Mouse (Mus musculus): Measurements from ENCODE around the gene Safb. TPM values are rescaled to one million over a fixed set of nuclear protein-coding genes. Genes with fewer than 3 reads are reported as not detected.
A peak's percentile ranks its signal among the peaks of the same experiment; 100 is the strongest.
"Not testable (repeated sequence)": the region's sequence is repeated elsewhere in the genome, so short reads cannot be mapped to it uniquely, and the experiment has no call there.

The Safb gene
- polyA plus RNA-seq, 1 experiment, result 87.0 TPM

DNA sequence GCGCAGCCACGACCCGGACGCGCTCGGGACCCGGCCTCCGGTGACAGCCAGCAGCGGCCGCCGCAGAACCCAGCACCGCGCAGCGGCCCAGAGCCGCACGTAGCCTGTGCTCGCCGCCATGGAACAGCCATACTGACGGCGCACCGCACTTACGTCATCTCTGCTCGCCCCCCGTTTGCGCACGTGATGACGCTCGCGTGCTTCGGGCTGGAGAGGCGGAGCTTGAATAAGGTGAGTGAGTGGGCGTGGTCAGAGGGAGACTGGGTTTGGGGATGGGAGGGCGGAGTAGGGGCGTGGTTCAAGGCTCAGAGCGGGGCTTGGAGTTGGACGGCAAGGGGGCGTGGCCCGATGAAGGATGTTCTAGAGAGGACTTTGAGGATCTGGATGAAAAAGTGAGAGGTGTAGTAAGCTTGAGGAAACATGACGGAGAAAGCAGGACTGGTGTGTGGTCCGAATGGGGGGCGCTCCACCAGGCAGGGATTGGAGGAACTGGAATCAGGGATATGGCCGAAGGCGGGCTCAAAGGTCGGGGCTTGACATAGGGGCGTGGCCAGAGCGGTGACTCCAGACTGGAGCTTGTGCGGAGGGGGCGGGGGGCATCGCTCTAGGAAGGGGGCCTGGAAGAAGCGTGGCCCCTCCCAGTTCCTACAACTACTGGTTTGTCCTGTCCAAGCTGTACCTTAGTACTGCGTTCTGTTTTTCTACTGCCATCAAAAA lies 42.3 kb downstream of the Safb start, which contains the start of gene Lonp1:
TSS of gene Lonp1 (minus strand) at position 134 of the 717 bp plus-strand sequence.
- H3K36me3 ChIP-seq (ENCODE audit: control insufficient read depth, insufficient read depth, low read length), result no peaks in the 10 kb centered on the region
- DNase-seq, result peak; percentile 99
- peak within 1 kb of the TSS; percentile 63; the same call in 1 of the 2 replicates for H3K27ac ChIP-seq (ENCODE audit: insufficient read depth, low read depth, low read length)
- TF ChIP-seq CTCF (conservative IDR thresholded peaks at IDR 0.05; ENCODE audit: insufficient read depth, insufficient read length, low read depth, low read length) (no peak), POLR2A (IDR thresholded peaks at IDR 0.05; ENCODE audit: low read depth, low read length) (peak; percentile 25)
- H3K27me3 ChIP-seq (replicated peaks; ENCODE audit: control insufficient read depth, insufficient read depth, low read length), result no peaks in the 10 kb centered on the region
- H3K4me1 ChIP-seq (ENCODE audit: control insufficient read depth, insufficient read depth, low read length), result peaks cover 10% of the 10 kb centered on the region; the same call in 1 of the 2 replicates
- peak within 1 kb of the TSS; percentile 57 for H3K4me3 ChIP-seq (ENCODE audit: insufficient read depth, low read depth, low read length)
- under 1% methylated on average over 51 of the region's 51 CpGs for WGBS

DNA sequence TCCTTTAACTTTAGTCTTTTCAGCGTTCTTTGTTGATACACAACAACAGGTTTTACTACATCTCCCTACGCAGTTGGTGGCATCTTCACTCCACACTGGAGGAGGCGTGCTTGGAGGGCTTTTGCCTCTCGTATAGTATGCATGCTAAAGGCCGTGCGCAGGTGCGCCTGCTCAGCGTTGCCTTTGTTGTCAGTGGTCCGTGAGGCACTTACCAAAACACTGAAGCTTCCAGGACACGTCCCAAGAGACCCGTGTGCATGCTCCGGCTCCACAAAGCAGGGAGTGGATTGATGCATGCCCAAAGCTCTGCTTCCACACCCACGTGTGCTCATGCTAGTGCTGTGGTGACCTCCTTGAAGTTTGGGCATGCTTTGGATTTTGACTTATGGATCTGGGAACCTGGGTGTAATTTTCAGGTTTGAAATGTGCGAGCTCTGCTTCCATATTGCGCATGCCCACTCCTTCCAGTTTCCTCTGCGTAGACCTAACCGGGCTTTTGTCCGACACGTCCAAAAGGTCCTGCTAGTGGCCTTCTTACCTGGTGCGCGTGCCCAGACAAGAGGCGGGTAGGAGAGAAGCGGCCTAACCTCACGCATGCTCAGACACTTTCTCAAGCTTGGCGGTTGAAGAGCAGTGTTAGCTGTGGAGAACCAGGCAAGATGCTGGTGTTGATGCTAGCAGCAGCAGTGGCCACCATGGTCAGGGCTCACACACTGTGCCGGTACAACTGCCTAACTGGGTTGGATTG lies 43.1 kb downstream of the Safb start, which contains the start of gene Catsperd:
TSS of gene Catsperd (plus strand) at position 614 of the 748 bp plus-strand sequence.
- Histone ChIP-seq H3K4me1 (ENCODE audit: control insufficient read depth, insufficient read depth, low read length) (peaks cover 10% of the 10 kb centered on the region; the same call in 1 of the 2 replicates), H3K27me3 (replicated peaks; ENCODE audit: control insufficient read depth, insufficient read depth, low read length) (no peaks in the 10 kb centered on the region), H3K4me3 (ENCODE audit: insufficient read depth, low read depth, low read length) (peak within 1 kb of the TSS; percentile 57), H3K36me3 (ENCODE audit: control insufficient read depth, insufficient read depth, low read length) (no peaks in the 10 kb centered on the region), H3K27ac (ENCODE audit: insufficient read depth, low read depth, low read length) (peak within 1 kb of the TSS; percentile 63; the same call in 1 of the 2 replicates)
- peak; percentile 77 for DNase-seq
- TF ChIP-seq CTCF (conservative IDR thresholded peaks at IDR 0.05; ENCODE audit: insufficient read depth, insufficient read length, low read depth, low read length), result no peak
- TF ChIP-seq POLR2A (IDR thresholded peaks at IDR 0.05; ENCODE audit: low read depth, low read length), result no peak
- WGBS, result 9% methylated on average over 26 of the region's 26 CpGs

GRCm38 (mm10) chr17:56629800-56630781 lies 45.5 kb downstream of the Safb start:
- DNase-seq; H3K27ac ChIP-seq (ENCODE audit: insufficient read depth, low read depth, low read length); H3K27me3 ChIP-seq (replicated peaks; ENCODE audit: control insufficient read depth, insufficient read depth, low read length); H3K4me1 ChIP-seq (ENCODE audit: control insufficient read depth, insufficient read depth, low read length); H3K4me3 ChIP-seq (ENCODE audit: insufficient read depth, low read depth, low read length); H3K36me3 ChIP-seq (ENCODE audit: control insufficient read depth, insufficient read depth, low read length): not testable (repeated sequence)
- 87% methylated on average over 27 of the region's 27 CpGs for WGBS

DNA sequence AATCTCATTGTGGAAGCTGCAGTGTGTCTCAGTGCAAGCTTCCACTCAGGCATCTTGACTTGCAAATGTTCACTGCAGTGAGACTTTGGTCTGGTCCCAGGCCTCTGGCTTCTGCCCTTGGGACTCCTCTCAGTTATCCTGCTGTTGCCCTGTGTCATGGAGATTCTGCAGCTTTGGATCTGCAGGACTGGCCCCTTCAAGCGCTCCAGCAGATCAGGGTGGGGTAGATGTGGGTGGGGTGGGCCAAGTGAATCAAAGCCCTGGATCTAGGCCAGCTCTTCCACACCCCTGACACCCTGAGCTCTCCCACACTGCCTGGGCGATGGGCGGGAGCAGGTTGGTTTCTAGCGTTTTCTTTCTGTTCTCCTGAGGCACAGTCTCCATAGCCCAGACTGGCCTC lies 47.2 kb downstream of the Safb start:
- no peak for DNase-seq
- H3K27ac ChIP-seq (ENCODE audit: insufficient read depth, low read depth, low read length), result no peak overlapping the region
- H3K4me3 ChIP-seq (ENCODE audit: insufficient read depth, low read depth, low read length), result no peak overlapping the region
- TF ChIP-seq POLR2A (IDR thresholded peaks at IDR 0.05; ENCODE audit: low read depth, low read length) (no peak), CTCF (conservative IDR thresholded peaks at IDR 0.05; ENCODE audit: insufficient read depth, insufficient read length, low read depth, low read length) (no peak)
- H3K27me3 ChIP-seq (replicated peaks; ENCODE audit: control insufficient read depth, insufficient read depth, low read length), result no peaks in the 10 kb centered on the region
- no peaks in the 10 kb centered on the region for H3K36me3 ChIP-seq (ENCODE audit: control insufficient read depth, insufficient read depth, low read length)
- peaks cover 7% of the 10 kb centered on the region; the same call in 1 of the 2 replicates for H3K4me1 ChIP-seq (ENCODE audit: control insufficient read depth, insufficient read depth, low read length)
- WGBS, result 59% methylated on average over 4 of the region's 4 CpGs

- Histone ChIP-seq H3K4me3 (ENCODE audit: insufficient read depth, low read depth, low read length) (no peak overlapping the region), H3K27ac (ENCODE audit: insufficient read depth, low read depth, low read length) (no peak overlapping the region), H3K4me1 (ENCODE audit: control insufficient read depth, insufficient read depth, low read length) (no peaks in the 10 kb centered on the region), H3K27me3 (replicated peaks; ENCODE audit: control insufficient read depth, insufficient read depth, low read length) (no peaks in the 10 kb centered on the region), H3K36me3 (ENCODE audit: control insufficient read depth, insufficient read depth, low read length) (no peaks in the 10 kb centered on the region)
- TF ChIP-seq POLR2A (IDR thresholded peaks at IDR 0.05; ENCODE audit: low read depth, low read length) (no peak), CTCF (conservative IDR thresholded peaks at IDR 0.05; ENCODE audit: insufficient read depth, insufficient read length, low read depth, low read length) (no peak)
- no peak for DNase-seq
- WGBS, result 81% methylated on average over 6 of the region's 6 CpGs
These were observed 49.4 kb downstream of the Safb start for GRCm38 (mm10) chr17:56634023-56634422.

GRCm38 (mm10) chr17:56643237-56643636 lies 58.6 kb downstream of the Safb start:
- no peaks in the 10 kb centered on the region for H3K36me3 ChIP-seq (ENCODE audit: control insufficient read depth, insufficient read depth, low read length)
- TF ChIP-seq CTCF (conservative IDR thresholded peaks at IDR 0.05; ENCODE audit: insufficient read depth, insufficient read length, low read depth, low read length), result no peak
- no peak for TF ChIP-seq POLR2A (IDR thresholded peaks at IDR 0.05; ENCODE audit: low read depth, low read length)
- no peak overlapping the region for H3K27ac ChIP-seq (ENCODE audit: insufficient read depth, low read depth, low read length)
- no peaks in the 10 kb centered on the region for H3K4me1 ChIP-seq (ENCODE audit: control insufficient read depth, insufficient read depth, low read length)
- H3K27me3 ChIP-seq (replicated peaks; ENCODE audit: control insufficient read depth, insufficient read depth, low read length), result no peaks in the 10 kb centered on the region
- H3K4me3 ChIP-seq (ENCODE audit: insufficient read depth, low read depth, low read length), result no peak overlapping the region
- WGBS, result 77% methylated on average over 4 of the region's 4 CpGs
- no peak for DNase-seq

Data from kidney, adult 2 months (tissue).